Mouse (Mus musculus): ENCODE data around the gene Gse1.

DNA sequence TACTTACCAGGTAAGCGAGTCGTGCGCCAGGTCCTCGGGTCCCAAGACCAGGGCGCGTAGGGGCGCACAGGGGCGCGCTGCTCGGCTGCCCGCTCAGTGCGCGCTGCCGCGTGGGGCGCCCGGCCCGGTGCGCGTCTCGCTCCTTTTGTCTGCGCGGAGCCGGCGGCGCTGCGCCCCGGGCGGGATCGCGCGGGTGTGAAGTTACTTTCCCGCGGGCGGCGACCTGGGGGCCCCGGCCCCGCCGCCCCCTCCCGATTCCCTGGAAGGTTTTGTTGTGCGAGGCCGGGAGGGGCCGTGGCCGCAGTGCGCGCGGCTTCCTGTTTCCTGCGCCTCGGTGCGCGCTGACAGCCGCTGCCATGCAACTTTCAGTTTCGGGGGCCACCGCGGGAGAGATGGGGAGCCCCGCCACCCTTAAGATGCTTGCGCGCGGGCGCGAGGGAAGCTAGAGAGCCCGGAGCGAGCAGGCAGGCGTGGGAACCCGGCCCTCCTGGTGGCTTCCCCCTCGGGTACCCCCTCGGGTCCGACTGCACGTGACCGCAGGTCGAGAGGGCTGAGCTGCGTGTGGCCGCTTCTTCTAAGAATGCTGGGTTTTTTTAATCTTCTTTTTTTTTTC is 261.0 kb downstream of the Gse1 start:
- TF ChIP-seq POLR2A (IDR thresholded peaks at IDR 0.05; ENCODE audit: low read depth, low read length) = no peak
- no peak for TF ChIP-seq CTCF (conservative IDR thresholded peaks at IDR 0.05; ENCODE audit: insufficient read depth, insufficient read length, low read depth, low read length)

Data from kidney, adult 2 months (tissue).